Mouse (Mus musculus): ENCODE data around the gene Sumf1. TPM values are rescaled to one million over a fixed set of nuclear protein-coding genes. Genes with fewer than 3 reads are reported as not detected.

The Sumf1 gene
- total RNA-seq, 2 experiments from 2014 or later: 8.4 to 10.0 TPM

DNA sequence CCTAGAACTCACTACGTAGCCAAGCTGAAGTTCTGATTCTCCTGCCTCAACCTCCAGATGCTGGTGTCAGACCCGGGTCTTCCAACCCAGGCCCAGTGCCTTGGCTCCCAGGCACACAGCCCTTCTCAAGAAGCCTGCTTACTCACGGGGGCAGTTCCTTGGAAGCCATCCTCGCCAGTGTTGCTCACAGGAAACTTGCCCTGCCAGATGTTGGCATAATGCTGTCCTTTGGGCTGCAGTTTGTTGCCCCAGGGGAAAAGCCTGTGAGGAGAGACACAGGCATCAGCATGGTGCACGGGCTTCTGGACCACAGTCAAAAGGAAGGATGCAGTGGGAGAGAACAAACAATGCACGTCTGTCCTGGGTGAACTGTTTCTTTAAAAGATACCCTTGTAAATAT is 33.3 kb downstream of the Sumf1 start:
- DNase-seq (ENCODE audit: low spot score): no peak

DNA sequence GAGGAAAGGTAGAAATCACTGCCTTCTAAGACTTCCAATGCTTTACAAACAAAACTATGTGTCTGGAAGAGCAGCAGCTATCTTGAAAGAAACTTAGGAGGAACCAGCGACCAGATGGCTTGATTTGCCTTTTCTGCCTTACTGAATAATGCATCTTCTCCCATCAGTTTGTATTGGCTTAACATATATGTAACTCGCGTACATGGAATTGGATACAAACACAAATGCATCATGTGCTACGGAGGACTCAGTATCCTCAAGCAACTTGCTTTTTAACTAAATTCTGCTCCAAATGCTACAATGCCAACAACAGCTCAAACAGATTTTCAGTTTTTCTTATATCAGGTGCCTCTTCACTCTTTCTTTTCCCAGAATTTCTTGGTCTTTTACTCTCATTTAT is 36.1 kb downstream of the Sumf1 start:
- no peak for DNase-seq (ENCODE audit: low spot score)

DNA sequence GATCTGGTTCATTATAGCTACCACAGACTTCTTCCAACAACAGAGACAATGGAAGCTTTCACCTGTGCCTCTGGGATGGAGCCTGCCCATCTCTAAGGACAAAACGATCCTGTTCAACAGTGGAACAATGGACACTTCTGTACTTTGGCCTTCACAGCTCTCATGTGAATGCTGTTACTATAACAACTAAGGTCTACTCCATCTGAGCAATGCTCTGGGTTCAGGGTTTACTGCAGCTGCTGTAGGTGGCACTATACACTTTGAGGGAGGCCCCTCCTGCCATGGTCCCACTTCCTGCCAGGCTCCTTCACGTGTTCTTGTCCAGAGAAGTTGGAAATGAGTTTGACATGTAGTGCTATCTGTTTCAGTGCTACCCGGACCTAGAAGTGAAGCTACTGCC is 36.9 kb downstream of the Sumf1 start:
- DNase-seq (ENCODE audit: low spot score): no peak

DNA sequence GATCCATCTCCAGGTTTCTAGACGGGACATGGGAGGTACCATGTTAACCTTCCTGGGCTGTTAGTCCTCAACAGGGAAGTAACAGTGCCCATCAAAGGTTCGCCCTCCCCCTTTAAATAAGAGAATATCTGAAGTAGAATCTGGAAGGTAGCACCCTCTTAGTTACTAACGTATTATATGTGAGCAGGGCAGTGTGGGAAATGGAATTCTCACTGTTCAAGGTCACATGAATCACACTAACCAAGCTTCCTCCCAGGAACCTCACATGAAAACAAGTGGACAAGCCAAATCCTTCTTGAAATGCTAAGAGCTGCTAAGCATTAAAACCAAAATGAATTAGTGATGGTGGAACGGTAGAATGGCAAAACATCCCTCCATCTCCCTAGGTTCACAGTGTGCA is 38.7 kb downstream of the Sumf1 start:
- DNase-seq (ENCODE audit: low spot score): no peak

DNA sequence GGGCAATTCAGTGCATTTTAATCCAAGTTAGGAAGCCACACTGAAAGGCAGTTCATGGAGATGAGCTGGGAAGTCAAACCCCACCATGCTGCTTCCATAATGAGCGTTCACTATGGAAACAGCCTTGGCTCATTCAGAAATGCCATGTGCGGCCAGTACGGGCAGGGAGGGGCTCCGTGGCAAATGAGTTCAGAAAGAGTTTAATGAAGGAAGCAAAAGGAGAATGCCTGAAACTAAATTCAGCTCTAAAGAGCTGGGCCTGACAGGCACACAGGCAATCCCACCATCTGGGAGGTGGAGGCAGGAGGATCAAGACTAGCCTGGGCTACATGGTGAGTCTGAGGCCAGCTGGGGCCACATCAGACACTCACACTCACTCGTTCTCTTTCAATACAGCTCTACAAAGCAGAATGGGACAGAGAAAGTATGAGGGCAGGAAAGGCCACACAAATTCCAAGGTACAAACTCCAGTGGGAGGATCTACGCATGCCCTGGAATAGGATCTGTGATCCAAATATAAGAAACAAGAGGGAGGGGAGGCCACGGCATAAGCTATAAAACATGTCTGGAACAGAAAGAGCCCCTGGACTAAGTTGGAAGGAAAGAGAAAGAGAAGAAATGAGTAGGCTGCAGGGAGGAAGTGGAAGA is 39.3 kb downstream of the Sumf1 start:
- DNase-seq (ENCODE audit: low spot score): no peak

DNA sequence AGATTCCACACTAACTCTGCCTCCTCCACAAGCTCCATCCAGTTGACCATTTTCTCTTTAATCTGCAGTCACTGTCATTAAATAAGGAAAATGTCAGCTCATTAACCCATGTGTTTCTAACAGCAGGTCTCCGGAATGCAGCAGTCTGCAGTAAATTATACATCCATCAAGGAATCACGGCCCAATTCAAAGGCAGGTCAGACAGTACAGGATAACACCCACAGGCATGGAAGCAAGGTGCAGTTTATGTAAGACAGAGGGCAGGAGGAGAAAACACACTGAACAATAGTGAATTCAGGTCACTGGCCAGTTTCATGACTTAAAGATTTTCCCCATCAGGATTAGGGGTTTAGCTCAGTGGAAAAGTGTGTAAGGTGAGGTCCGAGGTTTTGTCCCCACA is 40.1 kb downstream of the Sumf1 start:
- DNase-seq (ENCODE audit: low spot score): no peak

DNA sequence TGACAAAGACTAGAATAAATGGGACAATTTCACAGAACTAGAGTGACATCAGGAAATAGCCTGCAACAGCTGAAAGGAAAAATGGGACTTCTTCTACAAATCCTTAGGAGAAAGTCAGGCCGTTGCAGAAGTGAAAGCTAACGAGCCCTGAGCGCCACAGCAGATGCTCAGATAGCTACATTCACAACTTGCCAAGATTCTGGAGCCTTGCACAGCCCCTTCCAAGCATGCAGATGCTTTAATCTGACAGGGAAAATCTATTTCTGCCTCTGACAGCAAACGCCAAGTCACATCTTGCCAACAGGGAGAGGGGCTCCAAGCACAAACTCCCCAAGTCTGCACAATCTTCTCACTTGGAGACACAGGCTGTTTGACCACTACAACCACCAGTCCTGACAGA is 42.6 kb downstream of the Sumf1 start:
- no peak for DNase-seq (ENCODE audit: low spot score)

DNA sequence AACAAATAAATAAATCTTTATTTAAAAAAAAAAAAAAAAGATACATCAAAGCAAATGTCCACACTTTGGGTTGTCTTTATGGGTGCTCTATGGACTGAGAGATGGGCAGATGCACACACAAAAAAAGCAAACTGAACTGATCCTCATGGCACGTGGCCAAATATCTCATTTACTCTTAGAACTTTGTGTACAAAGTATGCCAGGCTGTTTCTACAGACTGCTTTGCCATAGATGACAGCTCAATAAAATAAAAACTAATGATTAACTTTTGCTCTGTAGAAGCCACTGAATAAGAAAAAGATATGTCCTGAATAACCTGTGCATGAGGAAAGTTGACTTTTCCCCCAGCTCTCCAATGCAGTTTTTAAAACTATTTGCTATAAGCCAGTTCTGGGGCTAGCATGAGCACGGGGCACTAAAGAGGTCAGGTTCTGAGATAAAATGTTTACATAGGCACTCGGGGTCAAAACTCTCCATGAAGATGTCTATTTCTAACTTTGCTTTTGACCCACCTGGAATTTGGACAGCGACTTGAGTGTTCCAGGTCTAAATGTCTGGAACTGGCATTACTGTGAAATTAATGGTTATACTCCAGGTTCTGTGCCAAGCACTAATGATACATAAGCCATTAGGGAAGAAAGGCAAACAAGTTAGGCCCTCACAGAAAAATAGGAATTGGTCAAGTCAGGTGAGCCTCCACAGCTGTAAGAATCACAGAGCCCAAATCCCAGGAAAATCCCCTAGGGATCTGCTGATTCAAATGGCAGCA is 44.5 kb downstream of the Sumf1 start:
- DNase-seq (ENCODE audit: low spot score): no peak

DNA sequence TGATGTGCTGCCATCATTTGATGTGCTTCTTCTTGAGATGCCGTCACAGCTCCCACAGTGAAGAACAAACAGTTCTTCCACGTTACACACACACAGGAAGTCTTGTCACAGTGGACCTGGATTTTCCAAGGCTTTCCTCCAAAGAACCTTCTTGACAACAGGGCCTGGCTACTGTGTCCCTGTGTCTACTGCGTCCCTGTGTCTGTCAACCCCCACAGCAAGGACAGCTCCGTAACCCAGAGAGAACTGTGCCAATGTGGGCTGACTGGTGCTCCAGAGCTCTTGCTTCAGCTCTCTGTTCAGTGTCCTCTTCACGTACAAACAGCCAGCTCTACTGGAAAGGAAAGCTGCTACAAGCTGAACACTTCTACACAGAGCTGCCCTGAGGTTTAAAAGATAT is 48.4 kb downstream of the Sumf1 start:
- no peak for DNase-seq (ENCODE audit: low spot score)

DNA sequence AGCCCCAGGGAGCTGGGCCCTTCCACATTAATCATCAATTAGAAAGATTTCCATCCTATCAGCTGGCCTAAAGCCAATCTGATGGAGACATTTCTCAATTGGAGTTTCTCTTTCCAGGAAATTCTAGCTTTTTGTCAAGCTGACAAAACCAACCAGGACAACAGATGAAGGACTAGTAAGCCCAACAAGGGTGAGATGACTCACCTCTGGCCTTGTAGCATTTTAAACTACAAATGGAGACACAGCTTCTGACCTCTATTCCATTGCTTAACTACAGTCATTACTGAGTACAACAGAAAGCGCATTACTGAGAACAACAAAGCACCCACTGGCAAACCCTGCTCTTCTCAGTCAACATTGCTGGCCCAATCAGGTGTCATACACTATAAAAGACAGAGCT is 49.1 kb downstream of the Sumf1 start:
- no peak for DNase-seq (ENCODE audit: low spot score)

DNA sequence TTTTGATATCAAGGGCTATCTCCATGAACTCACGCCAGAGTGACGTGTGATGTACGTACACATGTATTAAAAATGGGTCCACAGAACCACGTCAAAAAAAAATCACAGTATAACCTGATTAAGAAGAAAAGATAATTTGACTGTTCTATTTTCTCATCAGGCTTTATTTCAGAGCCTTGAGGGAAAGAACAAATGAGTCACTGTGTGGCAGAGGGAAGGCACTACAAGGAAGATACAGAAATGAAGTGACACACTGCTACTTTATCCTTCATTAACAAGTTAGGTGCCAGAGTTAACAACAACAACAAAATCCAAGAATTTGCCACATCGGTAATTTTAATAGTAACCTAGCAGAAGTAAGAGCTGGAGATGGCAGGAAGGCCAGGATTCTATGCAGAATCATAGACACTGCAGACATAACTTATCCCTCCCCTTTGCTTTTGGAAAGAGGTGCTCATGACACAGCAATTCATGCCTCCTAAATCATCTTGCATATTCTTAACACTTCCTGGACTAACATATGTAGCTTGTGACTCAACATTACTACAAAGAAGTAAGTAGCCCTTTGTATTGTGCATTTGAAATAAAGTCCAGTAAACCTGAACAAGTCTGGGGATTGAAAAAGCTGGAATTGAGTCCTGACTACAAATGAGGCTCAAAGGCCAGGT is 53.0 kb downstream of the Sumf1 start:
- no peak for DNase-seq (ENCODE audit: low spot score)

DNA sequence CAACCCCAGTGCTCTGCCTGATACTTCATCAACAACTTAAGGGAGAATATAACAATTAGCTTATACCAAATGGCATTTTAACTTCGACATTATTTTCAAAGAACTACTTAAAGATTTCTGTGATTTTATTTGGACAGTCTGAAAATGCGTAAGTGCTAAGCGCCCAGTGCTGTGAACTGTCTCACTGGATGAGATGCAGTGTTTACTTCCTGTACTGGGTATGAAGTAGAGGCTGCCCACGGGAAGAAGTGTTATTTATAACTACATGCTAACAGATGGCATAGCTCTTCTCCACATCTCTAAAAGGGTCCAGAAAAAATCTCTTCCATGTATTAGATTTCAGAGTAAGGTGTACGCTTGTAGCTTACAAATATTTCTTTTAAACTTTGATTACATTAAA is 54.7 kb downstream of the Sumf1 start:
- DNase-seq (ENCODE audit: low spot score): no peak

DNA sequence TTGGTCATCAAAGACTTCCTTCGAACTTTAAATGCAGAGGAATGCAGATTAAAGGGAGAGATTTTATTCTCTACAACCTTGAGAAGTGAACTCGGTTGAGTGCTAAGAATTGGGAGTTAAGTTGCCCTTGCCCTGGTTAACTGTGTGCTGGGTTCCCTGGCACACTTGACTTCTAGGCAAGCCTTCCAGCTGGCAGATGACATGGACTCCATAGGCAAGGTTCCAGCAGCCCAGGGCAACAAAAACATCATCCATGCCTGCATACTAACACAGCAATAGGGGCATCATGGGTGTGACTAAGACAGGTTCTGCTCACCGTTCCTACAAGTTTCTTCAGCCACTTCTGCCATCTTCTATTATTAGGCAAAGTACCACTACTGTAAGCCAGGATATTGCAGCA is 58.8 kb downstream of the Sumf1 start:
- DNase-seq (ENCODE audit: low spot score): peak; percentile 6

DNA sequence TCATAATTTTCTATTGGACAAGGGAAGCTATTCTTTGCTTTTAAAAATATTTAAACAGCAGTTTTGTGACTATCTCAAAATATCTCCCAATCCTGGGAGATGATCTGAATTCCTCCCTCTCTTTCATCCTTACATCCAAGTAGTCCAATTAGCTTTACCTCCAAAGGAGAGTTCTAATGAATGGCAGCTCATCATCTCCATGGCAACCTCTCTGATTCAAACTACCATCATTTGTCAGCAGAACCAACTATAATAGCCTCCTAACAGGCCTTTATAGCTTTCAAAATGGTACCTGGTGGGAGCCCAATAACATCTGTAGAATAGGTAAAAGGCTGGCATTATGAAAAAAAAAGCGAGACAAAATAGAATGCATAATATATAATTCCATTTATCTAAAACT is 59.9 kb downstream of the Sumf1 start:
- DNase-seq (ENCODE audit: low spot score): no peak

DNA sequence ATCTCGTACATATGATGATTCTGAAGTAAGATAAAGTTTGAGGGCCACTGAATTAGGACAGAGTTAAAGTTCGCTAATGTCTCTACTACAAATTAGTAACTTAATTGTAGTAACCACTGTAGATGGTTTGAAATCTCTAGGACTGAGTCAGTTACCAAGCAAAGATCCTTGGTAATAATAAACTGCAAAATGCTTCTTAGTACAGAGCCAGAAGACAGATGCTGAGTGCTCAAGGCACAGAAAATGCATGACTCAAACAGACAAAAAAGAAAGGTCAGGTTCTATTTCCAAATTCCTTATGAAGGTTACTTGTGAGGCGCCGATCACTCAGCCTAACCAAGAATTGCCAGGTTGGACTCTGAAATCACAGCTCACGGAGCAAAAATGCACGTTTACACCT is 67.5 kb downstream of the Sumf1 start:
- DNase-seq (ENCODE audit: low spot score): no peak

DNA sequence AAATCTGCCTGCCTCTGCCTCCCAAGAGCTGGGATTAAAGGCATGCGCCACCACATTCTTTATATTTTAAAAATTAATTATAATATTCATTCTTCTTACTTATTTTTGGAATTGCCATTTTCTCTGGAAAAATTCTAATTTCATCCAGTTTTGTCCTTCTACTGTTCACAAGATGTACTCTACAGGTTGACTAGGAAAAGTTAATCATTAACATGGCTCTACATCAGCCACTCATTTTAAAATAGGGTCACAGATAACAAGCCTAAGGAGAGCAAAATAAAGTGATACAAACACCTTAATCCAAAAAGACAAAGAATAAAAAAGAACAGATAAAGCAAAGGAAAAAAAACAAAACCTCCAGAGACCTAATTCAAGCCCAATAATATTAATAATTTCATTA is 70.4 kb downstream of the Sumf1 start:
- no peak for DNase-seq (ENCODE audit: low spot score)

DNA sequence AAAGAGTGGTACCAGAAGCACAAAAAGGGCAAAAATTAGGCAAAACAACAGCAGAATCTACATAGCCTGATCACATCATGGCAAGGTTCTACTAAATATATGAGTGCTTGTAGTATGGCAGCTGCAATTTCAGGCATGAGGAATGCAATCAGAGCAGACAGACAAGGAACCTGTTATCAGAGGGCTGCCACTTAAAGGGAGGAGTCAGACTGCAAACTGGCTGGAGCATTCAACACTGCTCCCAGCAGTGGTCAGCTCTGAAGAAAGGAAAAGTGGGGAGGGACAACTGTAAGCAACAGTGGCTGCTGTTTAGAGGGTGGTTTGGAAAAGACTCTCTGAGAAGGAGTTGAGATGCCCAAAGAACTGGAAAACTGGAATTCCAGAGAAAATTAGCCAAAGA is 73.7 kb downstream of the Sumf1 start:
- DNase-seq (ENCODE audit: low spot score): no peak

DNA sequence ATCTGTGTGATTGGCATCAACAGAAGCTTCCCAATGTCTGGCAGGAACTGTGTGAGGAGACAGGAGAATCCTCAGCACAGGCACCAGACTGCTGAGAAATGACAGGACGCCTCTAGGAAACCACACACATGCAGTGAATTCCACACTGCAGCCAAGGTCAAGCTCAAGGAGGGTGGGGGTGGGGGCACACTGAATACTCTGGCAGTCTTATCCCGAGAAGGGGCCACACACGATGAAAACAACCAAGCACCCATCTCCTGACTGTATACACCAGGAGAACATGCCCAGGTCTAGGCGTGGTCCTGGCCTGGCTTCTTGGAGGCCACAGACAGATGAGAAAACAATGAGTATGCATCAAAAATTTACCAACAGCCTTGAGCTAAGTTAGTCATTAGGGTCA is 75.0 kb downstream of the Sumf1 start:
- no peak for DNase-seq (ENCODE audit: low spot score)

DNA sequence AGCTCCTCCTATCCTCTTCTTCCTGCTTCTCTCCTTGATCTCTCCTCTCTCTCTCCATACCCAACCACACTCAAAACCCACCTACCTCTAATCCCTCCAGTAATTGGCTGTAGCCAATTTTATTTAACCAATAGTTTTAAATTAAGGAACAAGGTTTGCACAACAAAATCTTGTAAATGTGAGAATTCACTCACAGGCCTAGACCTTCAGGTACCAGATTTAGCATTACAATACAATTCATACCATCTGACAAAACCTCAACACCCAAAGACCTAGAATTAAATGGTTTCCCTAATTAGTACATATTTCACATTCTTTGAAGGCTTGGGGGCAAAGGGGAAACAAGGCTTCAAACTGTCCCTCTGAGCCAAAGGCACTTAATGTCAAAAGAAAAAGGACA is 78.0 kb downstream of the Sumf1 start:
- DNase-seq (ENCODE audit: low spot score): no peak

DNA sequence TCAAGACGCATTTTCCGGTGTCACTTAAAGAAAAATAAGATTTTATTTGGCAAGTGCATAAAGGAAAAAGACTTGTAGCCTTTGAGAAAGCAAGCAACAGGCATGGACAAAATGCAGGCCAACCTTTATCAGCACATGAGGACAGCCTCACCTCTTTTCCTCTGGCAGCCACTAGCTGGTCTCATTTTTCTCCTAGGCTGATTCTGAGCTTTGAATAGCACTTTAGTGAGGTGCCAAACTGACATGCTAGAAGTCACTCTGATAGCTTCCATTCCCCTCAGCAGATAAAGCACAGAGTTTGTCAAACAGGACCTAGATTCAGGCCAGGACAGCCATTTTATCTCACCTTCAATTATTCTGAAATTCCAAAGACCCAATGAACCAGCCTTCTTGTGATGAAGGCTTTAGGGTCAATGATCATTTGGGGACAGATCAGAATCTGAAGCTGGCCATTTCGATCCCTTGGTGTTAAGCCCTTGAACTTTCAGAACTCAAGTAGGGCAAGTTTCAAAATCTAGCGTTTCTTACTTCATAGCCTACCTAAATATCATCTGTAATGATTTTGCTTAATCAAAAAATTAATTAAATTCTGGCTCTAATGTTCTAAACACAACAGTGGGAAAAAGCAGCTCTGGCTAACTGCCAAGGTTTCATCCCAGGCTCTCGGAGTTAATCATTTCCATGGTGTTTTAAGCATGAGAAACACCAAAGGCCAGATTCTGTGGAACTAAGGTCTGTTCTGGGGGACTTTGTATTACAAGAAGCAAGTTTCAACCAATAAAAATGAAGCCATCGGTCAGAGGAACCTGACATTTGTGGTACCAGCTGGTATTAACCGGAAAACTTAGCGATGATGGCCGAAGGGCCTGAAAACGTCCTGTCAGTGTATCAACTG is 83.2 kb downstream of the Sumf1 start:
- DNase-seq (ENCODE audit: low spot score): no peak

DNA sequence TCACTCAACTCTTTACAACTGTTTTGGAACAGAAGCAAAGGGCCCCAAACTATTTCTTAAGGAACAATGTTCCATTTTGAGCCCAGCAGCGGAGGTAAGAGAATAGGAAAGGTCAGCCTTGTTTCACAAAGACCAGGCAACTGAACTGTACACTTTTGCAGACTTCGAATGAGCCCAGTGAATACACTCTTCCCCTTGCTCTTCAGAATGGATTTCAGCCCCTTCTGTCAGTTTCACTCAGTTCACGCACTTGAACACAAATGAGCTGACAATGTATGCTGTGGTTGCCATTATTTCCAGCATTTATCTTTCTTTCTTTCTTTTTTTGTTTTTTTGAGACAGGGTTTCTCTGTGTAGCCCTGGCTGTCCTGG is 86.5 kb downstream of the Sumf1 start:
- no peak for DNase-seq (ENCODE audit: low spot score)

Data from gastrocnemius, adult 18-20 months (tissue).